Mouse (Mus musculus): Measurements from ENCODE around the gene Zfp324.

Zfp324 gene

DNA sequence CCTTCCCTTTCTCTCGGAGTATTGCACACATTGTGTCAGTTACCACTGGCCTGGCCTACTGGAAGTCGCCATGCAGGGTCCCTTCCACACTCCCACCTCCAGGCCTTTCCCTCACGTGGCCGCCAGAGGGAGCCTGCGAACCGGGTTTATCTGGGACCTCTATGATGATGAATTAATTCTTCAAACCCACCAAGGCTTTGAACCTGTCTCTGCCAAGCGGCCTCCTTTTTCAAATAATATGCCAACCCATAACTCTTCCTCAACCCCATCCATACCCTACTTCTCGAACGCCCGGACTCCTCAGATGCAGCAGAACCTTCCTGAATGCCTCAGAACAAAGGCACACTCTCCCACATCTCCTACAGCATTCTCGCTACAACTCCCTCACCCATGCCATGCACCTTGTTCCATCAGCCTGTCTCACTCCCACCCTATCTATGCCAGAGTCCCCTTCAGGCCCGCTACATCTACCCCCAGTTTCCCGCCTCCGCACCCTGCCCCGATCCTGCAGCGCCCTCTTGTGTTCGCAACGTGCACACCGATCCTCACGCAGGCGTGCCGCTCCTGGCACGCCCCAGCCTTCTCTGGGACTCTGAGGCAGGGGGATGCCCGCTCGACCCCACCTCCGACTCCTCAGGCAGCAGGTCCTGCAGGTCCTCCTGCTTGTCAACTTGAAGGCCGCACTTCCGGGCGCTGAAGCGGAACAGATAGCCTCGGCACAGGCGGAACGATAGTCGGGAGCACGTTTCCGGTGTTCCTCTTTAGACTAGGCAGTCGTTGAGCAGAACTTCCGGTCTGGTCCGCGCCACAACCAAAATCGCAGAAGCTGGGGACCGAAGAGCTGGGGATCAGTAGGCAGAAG is 43.7 kb downstream of the Zfp324 start:
- DNase-seq (ENCODE audit: low spot score) = peak; percentile 96

DNA sequence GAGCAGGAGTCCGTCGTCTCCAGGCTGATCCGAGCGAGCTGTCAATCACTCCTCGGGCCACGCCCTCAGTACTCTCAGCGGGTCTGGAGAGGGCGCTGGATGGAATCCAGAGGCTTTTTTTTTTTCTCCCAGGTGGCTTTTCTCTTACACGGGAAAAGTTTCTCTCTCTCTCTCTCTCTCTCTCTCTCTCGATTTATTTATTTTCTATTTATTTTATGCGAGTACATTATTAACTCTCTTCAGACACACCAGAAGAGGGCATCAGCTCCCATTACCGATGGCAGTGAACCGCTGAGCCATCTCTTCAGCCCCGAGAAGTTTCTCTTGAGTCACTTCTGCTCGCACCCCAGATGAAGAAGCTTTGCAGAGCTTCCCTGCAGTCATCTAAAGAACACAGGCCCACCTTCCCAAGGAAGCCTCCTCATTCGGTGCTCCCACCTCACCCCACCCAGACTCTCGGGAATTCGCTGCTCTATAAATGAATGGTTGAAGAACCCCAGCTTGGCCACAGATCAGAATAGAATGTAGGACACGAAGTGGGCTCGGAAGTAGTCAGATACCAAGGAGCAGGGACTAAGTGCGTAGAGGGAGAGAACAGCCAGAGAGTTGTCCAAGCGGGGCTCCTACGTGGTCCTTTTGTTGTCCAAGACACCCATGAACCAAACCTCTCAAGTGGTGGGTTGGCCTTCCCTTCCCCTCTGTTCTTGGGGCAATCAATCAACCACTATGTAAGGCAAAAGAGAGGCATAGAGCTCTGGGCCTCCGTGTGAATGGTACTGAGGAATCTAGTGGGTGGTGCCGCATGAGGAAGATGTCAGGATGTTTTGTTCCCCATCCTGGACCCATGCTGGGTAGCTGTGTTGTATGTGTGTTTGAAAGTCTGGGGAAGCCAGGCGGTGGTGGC is 44.6 kb downstream of the Zfp324 start, which contains the start of gene Zbtb45:
TSS of gene Zbtb45 (minus strand) at position 30 of the 904 bp plus-strand sequence.
- no peak for DNase-seq (ENCODE audit: low spot score)

DNA sequence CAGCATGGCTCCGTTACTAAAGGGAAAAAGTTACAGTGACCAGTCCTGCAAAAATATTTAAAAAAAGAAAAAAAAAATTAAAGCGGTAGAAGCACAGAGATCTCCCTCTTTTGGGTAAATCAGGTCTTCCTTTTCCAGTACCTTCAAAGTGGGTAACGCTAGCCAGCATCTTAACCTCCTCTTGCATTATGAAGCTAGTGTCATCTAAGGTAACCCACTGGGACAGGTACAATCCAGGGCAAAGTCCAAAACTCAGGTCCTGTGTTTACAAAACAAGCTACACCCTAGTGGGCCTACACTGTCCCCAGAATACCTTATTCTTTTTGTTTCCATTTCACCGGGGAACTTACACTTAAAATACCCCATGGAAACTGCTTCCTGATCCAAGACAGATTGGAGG is 48.0 kb downstream of the Zfp324 start:
- DNase-seq (ENCODE audit: low spot score) = no peak

DNA sequence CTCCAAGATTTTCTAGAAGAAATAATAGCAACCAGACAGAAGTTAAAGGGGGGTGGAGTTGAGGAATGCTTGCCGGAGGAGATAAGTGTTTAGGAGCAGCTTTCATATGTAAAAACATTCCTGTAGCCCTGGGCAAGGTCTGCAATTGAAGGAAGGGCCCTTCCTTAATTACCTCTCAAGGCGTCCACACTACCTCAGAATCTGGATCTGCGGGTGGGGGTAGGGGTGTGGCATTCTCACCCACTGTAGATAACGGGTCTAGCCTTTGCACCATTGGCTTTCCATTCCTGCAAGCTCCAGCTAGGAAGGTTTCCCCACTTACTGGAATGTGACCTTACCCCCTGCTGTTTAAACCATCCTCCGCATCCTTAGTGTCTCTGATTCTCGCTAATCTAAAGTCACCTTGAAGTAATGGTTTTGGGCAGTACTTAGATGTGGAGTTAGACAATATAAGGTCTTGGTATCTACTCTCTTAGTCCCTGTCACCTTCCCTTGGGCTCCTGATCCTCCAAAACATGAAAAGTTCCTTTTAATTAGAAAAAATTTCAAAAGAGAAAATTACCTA is 48.7 kb downstream of the Zfp324 start:
- DNase-seq (ENCODE audit: low spot score) = no peak

DNA sequence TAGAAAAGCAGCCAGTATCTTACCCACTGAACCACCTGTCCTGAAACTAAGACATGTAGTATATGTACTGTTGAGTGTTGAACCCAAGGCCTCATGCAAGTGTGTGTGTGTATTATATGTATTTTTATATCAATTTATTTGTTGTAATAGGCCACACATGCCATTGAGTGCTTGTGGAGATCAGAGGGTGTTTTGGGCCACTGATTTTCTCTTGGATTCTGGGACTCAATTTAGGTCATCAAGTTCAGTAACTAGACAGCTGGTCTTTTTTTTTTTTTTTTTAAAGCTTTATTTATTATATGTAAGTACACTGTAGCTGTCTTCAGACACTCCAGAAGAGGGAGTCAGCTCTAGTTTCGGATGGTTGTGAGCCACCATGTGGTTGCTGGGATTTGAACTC is 49.6 kb downstream of the Zfp324 start:
- no peak for DNase-seq (ENCODE audit: low spot score)

DNA sequence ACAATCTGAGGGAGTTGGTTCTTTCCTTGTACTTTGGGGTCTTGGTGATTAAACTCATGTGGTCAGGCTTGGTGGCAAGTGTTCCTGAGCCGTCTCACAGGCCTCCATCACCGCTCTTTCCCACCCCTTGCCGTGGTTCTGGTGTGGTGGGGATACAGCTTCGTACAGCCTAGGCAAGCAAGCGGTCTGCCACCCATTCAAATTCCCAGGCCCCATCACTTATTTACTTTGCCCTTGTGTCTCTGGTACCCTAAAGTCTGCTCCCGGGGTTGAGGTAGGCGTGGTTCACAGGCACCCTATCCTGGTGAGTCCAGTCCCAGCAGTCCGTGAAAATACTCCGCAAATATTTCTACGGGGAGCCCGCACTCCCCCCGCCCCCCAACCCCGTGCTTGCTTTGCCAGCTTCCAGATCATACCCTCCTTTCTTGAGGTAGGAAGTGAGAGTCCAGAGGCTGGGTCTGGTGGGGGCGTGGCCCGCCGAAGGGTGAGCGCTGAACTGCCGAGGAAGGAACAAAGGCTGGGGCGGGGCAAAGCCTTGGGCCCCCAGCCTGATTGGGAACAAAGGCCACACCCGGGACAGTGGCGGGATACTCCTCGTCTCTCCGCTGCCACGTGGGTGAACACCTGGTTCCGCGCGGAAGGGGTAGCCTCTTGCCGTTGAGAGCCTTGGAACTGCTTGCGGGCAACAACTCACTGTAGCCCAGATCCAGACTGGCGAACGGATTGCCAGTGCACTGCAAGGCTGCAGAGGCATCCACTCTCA is 57.3 kb downstream of the Zfp324 start:
- no peak for DNase-seq (ENCODE audit: low spot score)

All from layer of hippocampus, adult 11-12 months (tissue).